Mouse (Mus musculus) erythroblast, embryonic 14.5 days (primary cell): ENCODE measurements around the gene Ppa1. TPM values are rescaled to one million over a fixed set of nuclear protein-coding genes. Genes with fewer than 3 reads are reported as not detected.
A peak's percentile ranks its signal among the peaks of the same experiment; 100 is the strongest.

ENCODE experiments used
- H3K27me3 ChIP-seq: 2 replicates; pipeline ENCODE4 v1.6.1; 2012; ENCODE audit warnings: inconsistent platforms; ENCODE audit not compliant: control insufficient read depth
- H3K36me3 ChIP-seq: 2 replicates; pipeline ENCODE4 v1.6.1; 2012; ENCODE audit warnings: mild to moderate bottlenecking, inconsistent platforms; ENCODE audit not compliant: control insufficient read depth
- H3K4me1 ChIP-seq: 2 replicates; pipeline ENCODE4 v1.6.1; 2012; ENCODE audit warnings: inconsistent platforms; ENCODE audit not compliant: control insufficient read depth
- H3K4me3 ChIP-seq: replicated peaks from 2 replicates; pipeline ENCODE3; 2012; ENCODE audit warnings: moderate library complexity, mild to moderate bottlenecking, inconsistent platforms
- H3K9me3 ChIP-seq: 2 replicates; pipeline ENCODE4 v1.6.1; 2012; ENCODE audit warnings: low read length, inconsistent platforms, mixed read lengths; ENCODE audit not compliant: control insufficient read depth
- GATA1 ChIP-seq: IDR thresholded peaks from 2 replicates; pipeline ENCODE4 v1.6.1; 2012; ENCODE audit warnings: low read length, inconsistent platforms, mixed read lengths
- TAL1 ChIP-seq: IDR thresholded peaks from 3 replicates; pipeline ENCODE4 v1.6.1; 2012; ENCODE audit warnings: low read length, inconsistent platforms, mixed read lengths
- polyA plus RNA-seq: library from polyadenylated mRNA; stranded (reverse); fragments of >175 nt; gene quantifications from 2 replicates; pipeline ENCODE4 v1.2.3, GENCODE M21; 2012

Gene Ppa1
- polyA plus RNA-seq, 1 experiment, result 2.1 TPM

DNA sequence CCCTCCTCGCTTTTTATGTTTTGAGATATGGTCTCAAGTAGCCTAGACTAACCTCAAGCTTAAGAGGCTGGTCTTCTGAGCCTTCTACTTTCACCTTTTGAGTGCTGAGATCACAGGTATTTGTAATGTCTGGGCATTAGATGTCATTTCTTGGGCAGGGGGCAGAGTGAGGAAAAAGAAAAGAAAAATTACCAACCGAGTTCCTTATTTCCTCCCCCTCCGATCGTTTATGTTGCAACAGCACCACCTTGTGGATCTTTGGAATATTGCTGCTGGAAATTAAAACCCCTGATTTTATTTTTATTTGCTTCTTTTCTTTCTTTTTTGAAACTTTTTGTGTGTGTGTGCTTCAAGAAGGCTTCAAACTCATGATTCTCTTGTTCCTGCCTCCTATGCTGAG lies 9.6 kb downstream of the Ppa1 start:
- no peaks in the 10 kb centered on the region for H3K9me3 ChIP-seq
- TF ChIP-seq TAL1, result no peak
- no peak for TF ChIP-seq GATA1
- H3K4me1 ChIP-seq, result peaks cover 2% of the 10 kb centered on the region; the same call in 1 of the 2 replicates
- no peak overlapping the region for H3K4me3 ChIP-seq
- H3K27me3 ChIP-seq, result no peaks in the 10 kb centered on the region
- peaks cover 49% of the 10 kb centered on the region for H3K36me3 ChIP-seq

GRCm38 (mm10) chr10:61661887-61662286 lies 13.5 kb downstream of the Ppa1 start:
- Histone ChIP-seq H3K9me3 (no peaks in the 10 kb centered on the region), H3K36me3 (peaks cover 63% of the 10 kb centered on the region), H3K4me1 (peaks cover 2% of the 10 kb centered on the region), H3K27me3 (no peaks in the 10 kb centered on the region), H3K4me3 (no peak overlapping the region)
- TF ChIP-seq GATA1 (no peak), TAL1 (no peak)

DNA sequence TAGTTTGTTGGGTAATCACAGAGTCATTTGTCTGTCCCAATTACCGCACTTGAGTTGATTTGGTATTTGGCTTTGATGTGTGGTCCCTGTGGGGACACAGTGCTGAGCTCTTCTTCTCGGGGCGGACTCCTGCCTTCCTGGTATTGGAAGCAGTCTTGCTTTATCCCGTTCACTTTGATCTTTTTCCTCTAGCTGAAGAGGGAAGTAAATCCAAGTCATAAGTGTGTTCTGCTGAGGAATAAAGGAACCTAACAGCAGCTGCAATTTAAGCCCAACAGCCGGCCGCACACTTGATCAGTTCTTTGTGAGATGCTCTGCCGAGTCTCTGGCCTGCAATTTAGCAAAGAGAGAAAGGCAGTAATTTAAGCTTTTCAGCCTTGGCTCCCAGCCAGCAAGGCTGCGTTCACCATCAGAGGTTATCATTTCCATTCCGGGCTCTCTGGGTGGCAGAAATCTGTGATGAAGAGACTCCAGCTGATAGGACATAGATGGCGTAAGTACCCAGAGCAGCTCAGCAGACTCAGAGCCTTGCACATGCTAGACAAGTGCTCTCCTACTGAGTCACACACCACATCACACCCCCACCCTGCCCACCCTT lies 14.1 kb downstream of the Ppa1 start:
- Histone ChIP-seq H3K27me3 (no peaks in the 10 kb centered on the region), H3K4me3 (no peak overlapping the region), H3K36me3 (peaks cover 65% of the 10 kb centered on the region), H3K9me3 (no peaks in the 10 kb centered on the region), H3K4me1 (peaks cover 2% of the 10 kb centered on the region)
- no peak for TF ChIP-seq TAL1

DNA sequence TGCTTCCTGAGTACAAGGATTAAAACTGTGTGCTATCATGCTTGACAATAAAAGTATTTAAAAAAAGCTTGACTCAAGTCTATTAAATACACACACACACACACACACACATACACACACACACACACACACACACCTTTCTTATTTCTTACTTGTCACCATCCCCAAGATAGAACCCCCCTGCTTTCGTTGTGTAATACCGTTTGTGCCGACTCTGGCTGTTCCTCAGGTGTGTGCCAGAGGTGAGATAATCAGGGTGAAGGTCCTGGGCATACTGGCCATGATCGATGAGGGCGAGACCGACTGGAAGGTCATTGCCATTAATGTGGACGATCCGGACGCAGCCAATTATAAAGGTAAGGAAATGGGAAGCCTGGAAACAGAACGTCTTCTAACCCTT lies 16.8 kb downstream of the Ppa1 start:
- peaks cover 83% of the 10 kb centered on the region for H3K36me3 ChIP-seq
- no peaks in the 10 kb centered on the region for H3K27me3 ChIP-seq
- no peak overlapping the region for H3K4me3 ChIP-seq
- H3K4me1 ChIP-seq, result peaks cover 12% of the 10 kb centered on the region
- H3K9me3 ChIP-seq, result no peaks in the 10 kb centered on the region
- TF ChIP-seq GATA1, result no peak
- no peak for TF ChIP-seq TAL1

DNA sequence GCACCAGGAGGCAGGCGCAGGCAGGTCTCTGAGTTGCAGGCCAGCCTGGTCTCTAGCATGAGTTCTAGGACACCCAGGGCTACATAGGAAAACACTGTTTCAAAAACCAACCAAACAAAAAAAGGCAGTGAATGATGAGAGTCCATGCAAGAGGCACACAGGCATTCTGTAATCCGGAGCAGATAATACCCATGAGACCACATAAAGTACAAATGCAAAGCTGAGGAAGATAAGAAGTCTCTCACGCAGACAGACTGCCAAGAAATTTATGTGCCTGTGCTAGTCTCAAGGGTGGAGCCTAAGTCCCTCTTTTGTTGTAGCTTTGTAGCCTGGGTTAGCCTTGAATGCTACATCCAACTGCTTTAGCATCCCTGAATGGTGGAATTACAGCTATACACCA lies 17.3 kb downstream of the Ppa1 start:
- peaks cover 85% of the 10 kb centered on the region for H3K36me3 ChIP-seq
- H3K9me3 ChIP-seq, result no peaks in the 10 kb centered on the region
- H3K4me1 ChIP-seq, result peaks cover 18% of the 10 kb centered on the region
- no peak for TF ChIP-seq TAL1
- TF ChIP-seq GATA1, result no peak
- no peak overlapping the region for H3K4me3 ChIP-seq
- H3K27me3 ChIP-seq, result no peaks in the 10 kb centered on the region

- TF ChIP-seq GATA1, result no peak
- Histone ChIP-seq H3K9me3 (no peaks in the 10 kb centered on the region), H3K4me3 (no peak overlapping the region), H3K36me3 (peaks cover 84% of the 10 kb centered on the region), H3K4me1 (peaks cover 18% of the 10 kb centered on the region), H3K27me3 (no peaks in the 10 kb centered on the region)
Observed at GRCm38 (mm10) chr10:61669289-61669688, 20.9 kb downstream of the Ppa1 start.

- H3K4me3 ChIP-seq, result no peak overlapping the region
- peaks cover 84% of the 10 kb centered on the region for H3K36me3 ChIP-seq
- no peak for TF ChIP-seq GATA1
- TF ChIP-seq TAL1, result no peak
Observed at GRCm38 (mm10) chr10:61669896-61670295, 21.5 kb downstream of the Ppa1 start.

GRCm38 (mm10) chr10:61670758-61671157 lies 22.4 kb downstream of the Ppa1 start:
- no peak overlapping the region for H3K4me3 ChIP-seq

More at GRCm38 (mm10) chr10:61669896-61670295, 21.5 kb downstream of the Ppa1 start:
- no peaks in the 10 kb centered on the region for H3K9me3 ChIP-seq
- peaks cover 18% of the 10 kb centered on the region for H3K4me1 ChIP-seq
- no peaks in the 10 kb centered on the region for H3K27me3 ChIP-seq

GRCm38 (mm10) chr10:61675935-61676334 lies 27.6 kb downstream of the Ppa1 start:
- no peak overlapping the region for H3K4me3 ChIP-seq
- TF ChIP-seq GATA1 (no peak), TAL1 (no peak)
- H3K4me1 ChIP-seq, result peaks cover 27% of the 10 kb centered on the region
- H3K36me3 ChIP-seq, result peaks cover 35% of the 10 kb centered on the region
- no peaks in the 10 kb centered on the region for H3K27me3 ChIP-seq
- no peaks in the 10 kb centered on the region for H3K9me3 ChIP-seq

More at GRCm38 (mm10) chr10:61670758-61671157, 22.4 kb downstream of the Ppa1 start:
- no peaks in the 10 kb centered on the region for H3K9me3 ChIP-seq
- H3K4me1 ChIP-seq, result peaks cover 22% of the 10 kb centered on the region
- no peak for TF ChIP-seq GATA1
- no peak for TF ChIP-seq TAL1
- H3K36me3 ChIP-seq, result peaks cover 77% of the 10 kb centered on the region
- no peaks in the 10 kb centered on the region for H3K27me3 ChIP-seq

- no peaks in the 10 kb centered on the region for H3K27me3 ChIP-seq
- H3K4me3 ChIP-seq, result peak overlapping the region; percentile 78
- no peaks in the 10 kb centered on the region for H3K9me3 ChIP-seq
- H3K36me3 ChIP-seq, result peaks cover 25% of the 10 kb centered on the region
- TF ChIP-seq GATA1 (no peak), TAL1 (no peak)
- H3K4me1 ChIP-seq, result peaks cover 42% of the 10 kb centered on the region
Observed at GRCm38 (mm10) chr10:61679545-61679944, 31.2 kb downstream of the Ppa1 start.
